Mouse (Mus musculus) spleen, adult 2 months (tissue): Measurements from ENCODE around the gene Cdc123.

Experiments used
- CTCF ChIP-seq: fragments of 200-500 bp; IDR thresholded peaks from 2 replicates; pipeline ENCODE4 v1.5.1; 2011; ENCODE audit warnings: mild to moderate bottlenecking, inconsistent platforms; ENCODE audit not compliant: insufficient read depth, insufficient read length, insufficient replicate concordance; ENCODE audit errors: extremely low read depth
- POLR2A ChIP-seq: fragments of 200-500 bp; IDR thresholded peaks from 2 replicates; pipeline ENCODE4 v1.6.1; 2011; ENCODE audit warnings: low read depth, low read length, inconsistent platforms

DNA sequence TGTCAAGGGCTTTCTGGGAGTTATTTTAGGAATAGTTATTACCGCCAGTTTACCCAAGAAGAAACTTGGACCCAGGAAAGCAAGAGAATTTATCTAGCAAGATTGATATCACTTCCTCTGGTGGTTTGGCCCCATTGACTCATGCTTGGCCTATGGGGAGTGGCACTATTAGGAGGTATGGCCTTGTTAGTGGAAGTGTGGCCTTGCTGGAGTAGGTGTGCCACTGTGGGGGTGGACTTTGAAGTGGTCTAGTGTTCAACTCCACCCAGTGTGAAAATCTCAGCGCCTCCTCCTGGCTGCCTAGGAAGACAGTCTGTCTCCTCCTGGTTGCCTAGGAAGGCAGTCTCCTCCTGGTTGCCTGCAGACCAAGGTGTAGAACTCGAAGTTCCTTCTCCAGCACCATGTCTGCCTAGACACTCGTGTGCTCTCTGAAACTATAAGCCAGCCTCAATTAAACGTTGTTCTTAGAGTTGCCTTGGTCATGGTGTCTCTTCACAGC lies 97.4 kb downstream of the Cdc123 start:
- TF ChIP-seq POLR2A, result no peak
- TF ChIP-seq CTCF, result no peak
